Mouse (Mus musculus) large intestine, adult 2 months (tissue): ENCODE measurements around the gene Myof. TPM values are rescaled to one million over a fixed set of nuclear protein-coding genes. Genes with fewer than 3 reads are reported as not detected.

Source experiments
- DNase-seq: peaks from one replicate; pipeline ENCODE4 v3.0.0-alpha.2; 2012; ENCODE audit warnings: low read depth, low spot score
- WGBS: fragments of 180-500 bp; shearing (Covaris S2); methylation state at CpG from one replicate; pipeline ENCODE4 v1.1.7; 2018; 5-methylcytosine and 5-hydroxymethylcytosine counted together
- polyA plus RNA-seq: library from polyadenylated mRNA; depleted of rRNA; stranded (reverse); fragments of >200 nt; gene quantifications from 2 replicates; pipeline ENCODE4 v1.2.3, GENCODE M21; 2012; rRNA removed

Gene Myof
- polyA plus RNA-seq, 1 experiment: 12.8 TPM

DNA sequence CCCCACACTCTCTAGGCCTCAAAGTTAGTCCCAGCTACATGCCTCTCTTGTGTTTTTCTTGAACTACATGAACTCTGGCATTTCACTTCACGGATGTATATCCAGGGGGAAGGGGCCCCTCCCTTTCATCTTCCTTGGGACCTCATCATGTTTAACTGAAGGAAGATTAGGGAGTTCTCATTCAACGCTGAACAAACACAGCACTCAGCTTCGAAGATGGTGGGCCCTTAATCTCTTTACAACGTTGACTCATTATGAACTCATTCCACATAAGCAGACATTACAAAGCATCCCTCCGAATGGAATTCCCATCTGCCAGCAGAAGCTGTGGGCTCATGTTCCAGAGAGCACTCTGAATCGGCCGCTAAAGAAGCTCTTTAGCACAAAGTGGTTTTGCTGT is 147.3 kb downstream of the Myof start:
- WGBS: 21% methylated on average over 7 of the region's 7 CpGs
- no peak for DNase-seq

GRCm38 (mm10) chr19:37891006-37891405 is 152.4 kb downstream of the Myof start:
- no peak for DNase-seq
- WGBS: 63% methylated on average over 2 of the region's 2 CpGs

DNA sequence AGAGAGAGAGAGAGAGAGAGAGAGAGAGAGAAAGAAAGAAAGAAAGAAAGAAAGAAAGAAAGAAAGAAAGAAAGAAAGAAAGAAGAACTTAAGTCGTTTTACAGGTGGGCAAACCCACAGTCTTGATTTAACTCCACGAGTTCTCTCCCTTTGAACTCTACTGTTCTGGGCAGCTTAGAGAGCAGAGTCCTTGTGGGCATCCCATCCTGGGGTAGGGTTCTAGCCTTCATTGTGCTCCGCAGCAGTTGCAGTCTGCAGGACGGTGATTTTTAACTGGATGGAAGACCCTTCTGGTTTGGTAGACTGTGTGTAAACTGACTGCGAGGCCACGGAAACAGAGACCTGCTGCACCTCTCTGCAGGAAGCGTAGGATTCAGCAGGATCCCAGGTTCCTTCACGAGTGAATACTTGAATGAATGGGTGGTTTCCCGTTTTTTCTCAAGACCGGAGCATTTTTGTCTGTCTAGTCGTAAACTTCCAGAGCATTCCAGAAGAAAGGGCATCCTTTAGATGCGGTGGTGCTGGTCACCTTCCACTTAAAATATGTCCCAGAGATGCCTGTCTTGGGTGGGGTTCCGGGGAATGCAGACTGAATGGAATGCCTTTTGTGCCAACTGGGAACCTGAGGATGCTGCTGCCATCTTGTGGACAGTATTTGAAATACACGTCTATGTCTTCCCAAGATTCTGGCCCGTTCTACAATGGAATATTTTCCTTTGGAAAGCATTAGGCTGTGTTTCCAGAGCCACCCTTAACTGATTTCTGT is 156.8 kb downstream of the Myof start:
- DNase-seq: peak; percentile 35
- WGBS: 16% methylated on average over 15 of the region's 15 CpGs

DNA sequence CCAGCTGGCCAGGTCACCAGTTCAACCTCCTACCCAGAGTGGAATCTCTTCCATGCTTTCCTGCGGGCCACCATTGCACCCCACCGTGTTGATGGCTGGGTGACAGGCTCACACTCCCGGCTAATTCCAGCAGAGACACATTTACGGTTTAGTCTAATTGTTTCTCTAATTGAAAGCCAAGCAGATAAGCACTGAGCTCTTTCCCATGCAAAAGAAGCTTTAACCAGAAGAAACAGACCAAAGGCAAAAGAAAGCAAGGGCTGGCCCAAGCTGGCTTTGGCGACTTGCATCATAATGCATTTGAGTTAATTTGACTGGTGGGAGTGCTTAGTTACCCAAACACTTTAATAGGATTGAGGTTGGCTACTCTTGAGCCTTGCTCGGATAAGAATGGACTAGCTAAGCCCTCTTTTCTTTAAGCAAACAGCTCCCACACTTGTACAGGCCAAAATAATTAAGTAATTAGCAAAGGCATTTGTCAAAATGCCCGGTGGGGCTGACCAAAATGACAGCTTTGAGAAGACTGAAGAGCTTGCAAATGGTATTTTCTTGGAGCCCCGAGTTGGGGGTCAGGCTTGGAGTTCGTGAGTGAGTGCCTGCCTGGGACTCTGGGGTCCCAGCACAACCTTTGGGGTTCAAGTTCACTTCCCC is 161.8 kb downstream of the Myof start:
- no peak for DNase-seq
- 50% methylated on average over 9 of the region's 9 CpGs for WGBS

GRCm38 (mm10) chr19:37877511-37878167 is 165.7 kb downstream of the Myof start:
- WGBS: 22% methylated on average over 20 of the region's 20 CpGs
- DNase-seq: no peak

- 62% methylated on average over 6 of the region's 6 CpGs for WGBS
- no peak for DNase-seq
These were observed 166.7 kb downstream of the Myof start for GRCm38 (mm10) chr19:37876605-37877245.

DNA sequence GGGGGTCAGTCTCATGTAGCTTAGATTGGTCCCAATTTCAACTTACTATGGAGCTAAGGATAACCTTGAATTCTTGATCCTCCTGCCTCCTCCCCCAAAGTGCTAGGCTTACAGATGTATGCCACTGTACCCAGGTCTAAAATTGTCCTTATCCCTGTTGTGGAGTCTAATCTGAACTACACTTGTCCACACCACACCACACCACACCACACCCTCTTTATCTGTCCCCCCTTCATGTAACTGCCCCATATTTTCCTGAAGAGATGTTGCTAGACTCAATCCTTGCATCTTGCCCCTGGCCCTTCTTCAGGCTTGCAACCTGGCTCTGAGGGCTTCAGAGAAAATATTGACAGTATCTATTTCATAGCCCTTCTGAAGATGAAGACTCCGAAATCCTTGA is 169.9 kb downstream of the Myof start:
- WGBS: 93% methylated on average over 1 of the region's 1 CpGs
- DNase-seq: no peak

DNA sequence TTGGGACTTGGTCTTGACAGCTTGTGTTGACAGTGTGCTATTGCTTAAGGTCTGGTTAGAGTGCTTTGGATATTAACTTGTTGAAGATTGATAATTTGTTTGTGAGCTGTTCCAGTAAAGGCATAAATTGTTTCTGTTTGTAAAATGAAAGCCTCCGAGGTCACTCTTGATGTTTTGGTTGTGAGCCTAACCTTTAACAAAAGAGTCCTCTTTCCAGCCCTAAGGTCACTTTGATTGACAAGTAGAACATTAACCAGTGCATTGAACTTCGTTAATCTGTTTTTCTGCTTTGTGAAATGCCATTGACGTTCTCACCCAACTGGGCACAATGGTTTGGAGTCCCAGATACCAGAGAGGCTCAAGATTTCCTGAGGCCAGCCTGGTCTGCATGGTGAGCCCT is 175.8 kb downstream of the Myof start:
- no peak for DNase-seq
- 67% methylated on average over 3 of the region's 3 CpGs for WGBS

DNA sequence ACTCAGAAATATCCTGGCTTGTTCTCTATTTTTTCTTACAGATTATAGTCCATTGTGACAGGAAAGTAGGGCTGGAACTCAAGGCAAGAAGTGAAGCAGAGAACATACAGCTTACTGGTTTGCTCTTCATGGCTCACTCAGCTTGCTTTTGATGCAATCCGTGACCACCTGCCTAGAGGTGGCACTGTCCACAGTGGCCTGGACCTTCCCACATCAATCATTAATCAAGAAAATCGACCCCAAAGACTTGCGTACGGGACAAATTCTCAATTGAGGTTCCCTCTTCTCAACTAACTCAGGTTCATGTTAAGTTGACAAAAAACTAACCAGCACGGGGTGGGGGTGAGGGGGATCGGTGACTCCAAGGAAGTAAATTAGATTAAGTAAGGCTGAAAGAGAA is 176.4 kb downstream of the Myof start:
- WGBS: 85% methylated on average over 6 of the region's 6 CpGs
- DNase-seq: no peak

DNA sequence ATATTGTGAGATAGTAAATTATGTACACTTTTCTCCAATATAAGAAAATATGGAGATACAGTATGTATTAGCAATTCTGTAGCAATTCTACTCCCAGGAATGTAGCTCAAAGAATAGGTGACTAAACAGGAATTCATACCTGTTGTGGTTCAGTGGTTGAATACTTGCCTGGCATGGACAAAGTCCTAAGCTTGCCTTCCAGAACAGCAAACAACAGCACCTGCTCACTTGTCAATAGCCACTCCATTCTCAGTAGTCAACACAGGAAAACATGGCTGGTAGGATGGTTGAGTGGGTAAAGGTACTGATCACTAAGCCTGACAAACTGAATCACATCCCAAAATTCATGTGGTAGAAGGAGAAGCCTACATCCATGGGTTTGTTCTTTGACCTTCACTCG is 182.2 kb downstream of the Myof start:
- DNase-seq: no peak
- 81% methylated on average over 1 of the region's 1 CpGs for WGBS

GRCm38 (mm10) chr19:37860267-37860666 is 183.1 kb downstream of the Myof start:
- DNase-seq: no peak
- 100% methylated on average over 1 of the region's 1 CpGs for WGBS

DNA sequence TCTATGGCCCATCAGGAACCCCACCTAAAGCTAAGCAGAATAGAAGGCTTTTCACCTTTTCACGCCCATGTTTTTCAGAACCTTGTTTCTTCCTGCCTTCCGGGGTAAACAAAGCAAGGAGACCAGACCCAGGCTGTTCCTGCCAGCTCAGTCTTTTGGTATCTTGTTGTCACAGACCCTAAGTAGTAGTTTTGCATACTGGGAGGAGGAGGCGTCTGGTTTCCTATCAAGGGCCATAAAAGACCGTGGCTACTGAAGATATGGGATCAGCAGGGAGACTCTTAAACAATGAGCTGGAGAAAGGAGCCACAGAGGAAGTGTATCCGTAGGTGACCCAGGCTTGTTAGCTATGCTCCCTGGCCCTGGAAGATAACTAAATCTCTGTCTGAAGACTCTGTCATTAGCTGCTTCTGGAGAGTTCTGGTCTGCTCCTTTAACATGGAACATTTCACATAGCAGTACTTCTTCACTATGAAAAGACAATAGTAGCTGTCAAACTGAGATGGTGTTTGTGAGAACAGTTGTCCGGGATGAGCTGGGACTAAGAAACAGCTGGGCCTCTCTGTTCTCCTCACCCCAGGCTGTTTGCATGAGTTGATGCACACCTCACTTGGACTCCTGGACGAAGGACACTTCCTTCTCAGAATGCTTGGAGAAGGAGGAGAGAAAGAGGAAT is 184.8 kb downstream of the Myof start:
- no peak for DNase-seq
- WGBS: 48% methylated on average over 7 of the region's 7 CpGs

DNA sequence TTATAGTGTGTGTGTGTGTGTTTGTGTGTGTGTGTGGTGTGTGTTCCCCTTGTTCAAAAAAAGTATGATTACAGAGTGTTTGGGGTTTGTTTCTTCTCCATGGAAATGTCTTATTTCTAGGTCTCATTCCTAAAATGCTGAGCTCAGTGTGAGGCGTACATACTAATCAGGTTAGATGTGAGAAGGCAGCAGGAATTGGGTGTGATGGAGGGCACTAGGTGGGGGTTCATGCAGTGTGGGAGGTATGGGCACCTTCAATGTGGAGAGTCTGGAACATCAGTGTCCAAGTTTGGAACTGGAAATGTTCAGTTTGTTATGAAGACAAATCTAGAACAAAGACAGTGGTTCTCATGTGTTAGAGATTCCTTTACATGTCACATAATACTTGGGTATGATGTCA is 191.3 kb downstream of the Myof start:
- no peak for DNase-seq
- 57% methylated on average over 1 of the region's 1 CpGs for WGBS

DNA sequence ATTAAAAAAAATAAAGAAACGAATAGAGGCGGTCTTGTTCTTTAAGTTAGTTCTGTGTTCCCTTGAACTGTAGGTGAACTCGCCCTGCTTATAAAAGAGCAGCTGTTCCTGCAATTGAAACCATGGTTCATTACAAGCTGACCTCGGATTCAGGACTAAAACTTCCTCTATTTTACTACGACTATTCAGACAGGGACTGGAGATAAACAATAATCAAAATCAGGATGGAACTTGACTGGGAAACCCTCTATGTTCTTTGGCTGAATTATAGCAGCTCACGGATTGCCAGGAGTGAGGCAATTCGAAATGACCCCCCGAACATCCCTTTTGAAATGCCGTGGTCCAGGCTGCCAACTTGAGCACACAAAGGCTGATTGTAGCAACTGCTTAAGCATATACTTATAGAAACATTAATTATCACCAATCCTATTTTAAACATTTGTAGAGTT is 191.8 kb downstream of the Myof start:
- WGBS: 6% methylated on average over 9 of the region's 9 CpGs
- no peak for DNase-seq

Other genes starting within 250 kb of the Myof start
- 5.2 and 6.9 TPM in 2 replicates for gene Cep55, start 11.4 kb upstream of the Myof start, polyA plus RNA-seq
- 12.4 and 22.7 TPM in 2 replicates for gene Ffar4, start 53.5 kb upstream of the Myof start, polyA plus RNA-seq
- gene Rbp4, start 81.7 kb upstream of the Myof start, polyA plus RNA-seq: 13.0 and 15.4 TPM in 2 replicates
- not detected in 2 replicates for gene Pde6c, start 89.2 kb upstream of the Myof start, polyA plus RNA-seq
- 2.3 and 3.3 TPM in 2 replicates for gene Fra10ac1, start 180.6 kb upstream of the Myof start, polyA plus RNA-seq
- 0.05 and 0.15 TPM in 2 replicates for gene Lgi1, start 221.0 kb upstream of the Myof start, polyA plus RNA-seq